Mouse (Mus musculus): ENCODE results near the gene Ufm1. TPM values are rescaled to one million over a fixed set of nuclear protein-coding genes. Genes with fewer than 3 reads are reported as not detected.

Ufm1 gene
- 51.8 and 58.0 TPM in 2 replicates for total RNA-seq (2023)

DNA sequence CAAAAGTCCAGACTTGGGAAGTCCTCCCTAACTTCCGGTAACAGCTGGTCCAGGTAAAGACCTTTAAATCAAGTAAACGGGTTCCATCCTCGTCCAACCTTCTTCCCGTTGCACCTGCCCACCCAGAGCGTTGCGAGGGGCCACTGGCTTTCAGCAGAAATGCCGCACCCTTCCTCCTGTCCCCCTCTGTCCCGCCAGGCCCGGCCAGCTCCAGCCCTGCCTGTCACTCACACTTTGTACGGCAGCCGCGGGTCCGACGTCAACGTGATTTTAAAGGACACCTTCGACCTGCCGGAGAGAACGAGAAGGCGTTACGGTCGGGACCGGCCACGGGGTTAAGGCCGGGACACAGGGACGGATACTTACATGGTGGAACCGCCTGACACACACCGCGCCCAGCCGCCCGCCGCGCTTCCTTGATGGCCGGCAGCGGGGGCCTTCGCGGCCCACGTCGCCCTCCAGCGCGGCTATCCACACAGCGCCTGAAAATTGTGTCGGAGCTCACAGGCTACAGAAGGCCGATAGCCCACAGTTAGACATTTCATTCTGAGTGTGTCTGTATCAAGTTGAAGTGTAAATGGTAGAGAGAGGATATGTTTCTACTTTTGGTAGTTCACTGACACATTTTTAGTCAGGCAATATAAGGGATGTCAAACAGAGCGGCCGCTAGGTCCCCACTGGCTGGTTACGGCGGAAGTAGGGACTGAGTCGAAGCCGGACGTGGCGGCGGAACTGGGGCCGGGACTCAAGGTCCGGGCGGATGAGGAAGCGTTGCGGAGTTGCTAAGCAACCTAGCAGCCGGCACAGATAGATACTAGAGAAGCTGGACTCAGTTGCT lies at the start of gene Ufm1:
TSS of gene Ufm1 (minus strand) at position 448 of the 838 bp plus-strand sequence.

GRCm38 (mm10) chr3:53844786-53845185 lies 18.8 kb downstream of the Ufm1 start, which contains the start of gene Gm10985:
Gene Gm10985 (plus strand): TSS chr3:53845086.

Other genes with a start within 250 kb of the Ufm1 start
- not detected in 2 replicates for gene Frem2, start 206.5 kb downstream of the Ufm1 start, total RNA-seq (2023)
- gene Gm10985, start 18.7 kb downstream of the Ufm1 start, total RNA-seq (2023): not detected in 2 replicates